Mouse (Mus musculus): ENCODE measurements around the gene Ccn5.

DNA sequence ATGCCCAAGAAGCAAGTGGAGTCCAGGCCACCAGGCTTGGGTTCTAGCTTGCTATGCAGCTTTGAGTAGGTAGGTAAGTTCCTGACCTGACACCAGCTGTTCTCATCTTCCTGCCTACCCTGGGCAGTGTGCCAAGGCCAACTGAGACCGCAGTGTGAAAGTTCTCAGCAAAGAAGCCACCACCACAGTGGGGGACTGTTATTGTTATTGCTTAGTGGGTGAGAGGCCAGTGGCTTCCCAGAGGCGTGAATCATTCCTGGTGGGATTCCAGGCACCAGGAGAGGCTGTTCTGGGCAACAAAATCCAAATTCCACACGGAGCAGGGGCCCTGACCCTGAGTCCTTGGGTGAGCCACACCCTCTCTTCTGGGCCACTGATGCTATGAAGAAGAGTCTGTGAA, 19.8 kb upstream of the Ccn5 start:
- no peak for TF ChIP-seq CTCF (IDR thresholded peaks at IDR 0.05)
- no peak for TF ChIP-seq EP300 (IDR thresholded peaks at IDR 0.05)

Data from lung, postnatal 0 days (tissue).